Mouse (Mus musculus): ENCODE results near the gene Rreb1.
A peak's percentile ranks its signal among the peaks of the same experiment; 100 is the strongest.

Gene Rreb1

DNA sequence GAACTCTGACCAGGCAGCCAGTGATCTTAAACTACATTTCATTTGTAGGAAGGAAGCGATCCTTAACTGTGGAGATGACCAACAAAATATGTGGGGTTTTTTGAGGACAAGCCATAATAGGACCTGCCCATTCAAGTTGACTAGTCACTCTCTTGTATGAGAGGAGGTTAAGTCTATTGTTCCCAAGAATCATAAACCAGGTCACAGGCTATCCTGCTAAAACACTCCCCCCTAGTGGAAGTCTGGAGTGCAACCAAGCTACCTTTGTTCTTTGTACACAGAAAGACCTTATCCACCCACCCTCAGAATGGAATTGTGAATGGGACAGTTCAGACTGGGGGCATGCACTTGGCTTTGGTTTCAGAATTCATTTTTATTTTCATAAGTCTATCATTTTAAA, 166.1 kb downstream of the Rreb1 start:
- DNase-seq (ENCODE audit: low spot score) = no peak

DNA sequence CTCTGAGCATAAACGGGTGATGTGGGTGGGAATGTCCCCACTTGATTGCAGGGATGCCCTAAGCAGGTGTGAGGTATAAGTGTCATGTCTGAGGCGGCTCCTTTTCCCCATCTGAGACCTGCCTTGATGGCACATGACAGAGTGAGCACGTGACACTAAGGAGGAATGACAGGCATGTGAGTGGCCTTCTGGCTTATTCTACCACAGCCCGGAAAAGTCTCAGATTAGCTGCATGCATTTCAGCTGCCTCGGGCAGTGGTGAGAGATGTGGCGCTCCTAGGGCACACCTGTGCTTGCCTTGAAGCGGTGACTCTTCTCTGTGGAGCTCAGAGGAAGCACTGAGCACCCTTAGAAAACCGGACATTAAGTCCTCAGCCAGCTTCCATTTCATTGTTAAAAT, 167.2 kb downstream of the Rreb1 start:
- DNase-seq (ENCODE audit: low spot score) = no peak

DNA sequence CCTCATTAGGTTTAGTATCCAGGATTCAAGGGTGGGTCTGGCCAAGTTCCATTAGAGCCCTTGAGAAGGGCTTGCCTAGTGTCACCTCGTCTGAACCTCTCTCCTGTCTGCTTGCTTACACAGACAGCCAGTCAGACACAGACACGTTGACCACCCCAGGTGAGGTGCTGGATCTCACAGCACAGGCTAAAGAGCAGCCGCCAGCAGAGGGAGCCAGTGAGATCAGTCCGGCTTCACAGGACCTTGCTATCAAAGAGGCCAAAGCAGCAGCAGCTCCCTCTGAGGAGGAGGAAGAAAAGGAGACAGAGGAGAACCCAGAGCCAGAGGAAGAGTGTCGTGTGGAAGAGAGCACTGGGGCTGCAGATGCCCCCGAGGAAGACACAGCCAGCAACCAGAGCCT, 168.5 kb downstream of the Rreb1 start:
- DNase-seq (ENCODE audit: low spot score) = peak; percentile 89

DNA sequence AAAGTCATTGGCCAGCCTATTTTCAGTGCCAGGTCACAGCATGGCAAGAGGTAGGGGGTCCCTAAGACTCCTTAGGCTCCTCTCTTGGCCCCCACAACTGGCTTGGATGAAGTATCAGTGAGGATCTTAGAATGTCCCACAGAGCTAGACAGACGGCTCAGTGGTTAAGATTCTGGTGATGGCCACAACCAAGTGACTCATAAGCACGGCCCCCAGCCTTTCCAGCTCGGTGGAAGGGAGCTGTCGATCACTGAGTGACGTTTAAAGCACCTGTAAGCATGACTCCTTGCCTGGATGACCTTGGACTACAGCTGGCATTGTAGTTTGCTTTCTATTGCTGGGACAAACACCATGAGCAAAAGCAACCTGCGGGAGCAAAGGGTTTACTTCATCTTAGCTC, 174.8 kb downstream of the Rreb1 start:
- DNase-seq (ENCODE audit: low spot score) = no peak

DNA sequence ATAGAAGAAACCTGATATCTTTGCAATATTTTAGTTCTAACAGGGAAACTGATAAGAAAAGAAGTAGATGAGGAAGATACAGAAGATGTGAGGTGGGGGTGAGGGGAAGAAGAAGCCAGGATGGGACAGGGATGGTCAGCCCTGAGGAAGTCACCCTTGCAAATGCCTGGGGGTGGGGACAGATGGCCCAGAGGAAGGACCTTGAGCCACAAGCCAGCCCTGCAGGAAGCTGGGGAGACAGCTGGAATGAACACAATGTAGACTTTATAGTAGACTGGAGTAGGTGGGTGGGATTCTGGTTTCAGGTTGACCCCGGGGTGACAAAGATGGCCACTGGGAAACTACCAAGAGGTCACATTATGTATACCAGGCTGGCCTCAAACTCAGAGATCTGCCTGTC, 176.1 kb downstream of the Rreb1 start:
- no peak for DNase-seq (ENCODE audit: low spot score)

DNA sequence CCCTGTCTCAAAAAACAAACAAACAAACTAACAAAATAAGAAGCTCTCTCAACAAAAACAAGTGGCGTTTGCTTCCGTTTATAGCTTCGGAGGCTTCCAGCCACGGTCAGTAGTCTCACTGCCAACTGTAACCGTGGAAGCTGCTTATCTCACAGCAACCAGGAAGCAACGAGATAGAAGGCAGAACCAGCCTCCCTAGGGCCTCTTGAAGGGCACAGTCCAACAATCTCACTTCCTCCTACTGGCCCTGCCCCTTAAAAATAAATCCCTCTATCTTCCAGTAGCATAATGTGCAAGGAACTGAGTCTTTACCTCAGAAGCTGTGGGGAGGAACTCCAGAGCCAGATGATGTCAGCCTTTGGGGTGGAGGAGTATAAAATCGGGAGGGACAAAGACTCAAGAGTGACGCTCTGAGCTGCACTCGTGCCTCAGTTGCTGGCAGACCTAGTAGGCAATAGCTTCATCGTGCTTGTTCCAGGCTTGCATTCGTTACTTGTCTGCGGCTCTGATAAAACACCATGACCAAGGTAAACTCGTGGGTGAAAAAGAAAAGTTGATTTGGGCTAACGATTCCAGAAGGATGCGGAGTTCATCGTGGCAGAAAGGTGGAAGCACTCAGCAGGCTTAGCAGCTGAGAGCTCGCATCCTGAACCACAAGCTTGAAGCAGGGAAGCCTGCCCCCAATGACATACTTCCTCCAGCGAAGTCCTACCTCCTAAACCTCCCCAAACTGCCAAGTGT, 180.5 kb downstream of the Rreb1 start:
- no peak for DNase-seq (ENCODE audit: low spot score)

DNA sequence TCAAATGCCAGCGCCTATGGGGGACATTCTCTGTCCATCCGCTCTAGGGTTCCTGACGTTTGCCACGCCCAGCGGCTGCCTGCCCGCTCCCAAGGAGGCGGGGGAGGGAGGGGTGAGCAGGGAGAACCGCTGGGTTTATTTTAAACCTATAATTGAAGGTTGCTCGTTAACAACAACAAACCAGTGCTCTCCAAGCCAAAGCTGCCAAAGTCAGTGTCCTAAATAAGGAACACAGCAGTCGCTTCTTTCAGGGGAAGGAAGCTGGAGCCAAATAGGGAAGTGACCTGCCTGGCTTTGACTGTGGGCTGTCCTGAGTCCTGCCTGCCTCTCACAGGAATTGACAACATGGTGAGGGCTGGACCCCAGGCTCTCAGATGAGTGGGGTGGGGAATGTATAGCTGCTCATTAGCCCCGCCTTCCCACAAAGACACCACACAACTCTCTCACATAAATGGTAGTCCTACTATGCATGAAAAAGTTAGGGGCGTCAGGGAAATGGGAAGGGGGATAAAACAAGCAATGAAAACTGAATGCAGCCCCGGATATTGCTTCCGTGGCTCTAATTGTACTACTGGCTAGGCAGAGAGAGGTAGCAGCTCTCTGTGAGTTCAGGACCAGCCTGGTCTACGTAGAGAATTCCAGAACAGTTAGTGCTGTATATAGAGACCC, 181.2 kb downstream of the Rreb1 start:
- no peak for DNase-seq (ENCODE audit: low spot score)

- no peak for DNase-seq (ENCODE audit: low spot score)
These were observed 181.7 kb downstream of the Rreb1 start for GRCm38 (mm10) chr13:37959936-37960335.

DNA sequence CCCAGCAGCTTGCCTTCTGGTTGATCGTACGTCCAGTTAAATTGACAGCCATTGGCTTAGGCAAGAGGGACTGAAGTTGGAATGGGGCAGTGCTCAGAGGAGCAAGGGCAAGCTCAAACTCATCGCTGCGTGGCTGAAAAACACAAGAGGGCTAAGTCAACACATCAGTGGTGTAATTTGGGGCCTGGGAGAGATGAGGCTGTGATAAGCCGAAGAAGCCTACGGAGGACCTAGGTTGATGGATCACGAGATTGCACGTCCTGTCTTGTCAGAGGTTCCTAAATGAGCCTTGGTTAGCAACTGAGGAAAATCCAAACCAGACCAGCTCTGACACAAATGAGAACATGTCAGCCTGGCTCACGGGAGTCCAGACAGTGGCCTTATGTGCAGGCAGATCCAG, 184.3 kb downstream of the Rreb1 start:
- peak; percentile 38 for DNase-seq (ENCODE audit: low spot score)

DNA sequence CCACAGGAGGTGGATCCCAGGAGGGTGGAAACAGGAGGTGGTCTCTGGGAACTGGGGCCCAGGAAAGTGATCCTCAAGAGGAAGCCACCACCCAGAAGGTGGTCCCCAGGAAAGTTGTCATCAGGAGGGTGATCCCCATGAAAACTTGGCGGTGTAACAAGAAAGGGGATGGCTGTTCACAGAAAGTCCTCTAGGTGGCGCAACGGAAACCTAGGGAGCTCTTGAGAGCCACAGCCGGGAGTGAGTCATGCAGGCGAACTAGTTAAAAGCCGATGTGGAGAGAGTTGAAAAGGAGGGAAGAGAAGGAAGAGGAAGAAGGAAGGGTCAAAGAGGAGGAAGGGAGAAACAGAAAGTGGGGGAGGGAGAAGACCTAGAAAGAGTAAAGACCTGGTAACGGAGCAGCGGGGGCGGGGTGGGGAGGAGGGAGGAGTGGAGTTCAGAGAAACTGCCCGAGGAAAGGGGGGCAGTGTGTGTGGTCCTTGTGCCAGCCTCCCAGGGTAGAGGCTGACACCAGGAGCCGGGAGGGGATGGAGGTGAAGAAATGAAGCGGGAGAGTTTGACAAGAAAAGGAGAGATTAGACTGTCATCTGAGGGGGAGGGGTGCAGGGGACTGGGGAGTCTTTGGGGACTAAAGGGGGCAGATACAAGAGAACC, 185.3 kb downstream of the Rreb1 start:
- peak; percentile 88 for DNase-seq (ENCODE audit: low spot score)

- no peak for DNase-seq (ENCODE audit: low spot score)
These were observed 186.2 kb downstream of the Rreb1 start for GRCm38 (mm10) chr13:37964128-37965087.

GRCm38 (mm10) chr13:37965126-37965914, 187.1 kb downstream of the Rreb1 start:
- DNase-seq (ENCODE audit: low spot score) = no peak

GRCm38 (mm10) chr13:37966256-37967051, 188.3 kb downstream of the Rreb1 start:
- no peak for DNase-seq (ENCODE audit: low spot score)

DNA sequence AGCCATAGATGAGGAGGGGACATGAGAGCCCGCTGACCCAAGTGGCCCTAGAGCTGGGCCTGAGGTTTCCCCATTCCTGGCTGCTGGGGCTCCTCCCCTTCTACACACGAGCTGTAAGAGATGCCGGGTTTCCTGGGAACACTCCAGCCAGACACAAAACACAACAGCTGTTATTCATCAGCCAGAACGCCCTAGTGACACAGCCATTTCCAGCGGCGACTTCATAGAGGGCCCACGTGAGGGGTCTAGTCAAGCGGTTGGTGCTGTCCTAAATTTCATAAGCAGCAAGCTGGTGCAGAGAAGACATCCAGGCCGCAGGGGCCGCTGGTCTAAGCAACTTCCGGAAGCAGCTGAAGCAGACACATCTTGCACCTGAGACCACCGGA, 188.8 kb downstream of the Rreb1 start:
- peak; percentile 30 for DNase-seq (ENCODE audit: low spot score)

GRCm38 (mm10) chr13:37967565-37967964, 189.4 kb downstream of the Rreb1 start:
- DNase-seq (ENCODE audit: low spot score) = no peak

DNA sequence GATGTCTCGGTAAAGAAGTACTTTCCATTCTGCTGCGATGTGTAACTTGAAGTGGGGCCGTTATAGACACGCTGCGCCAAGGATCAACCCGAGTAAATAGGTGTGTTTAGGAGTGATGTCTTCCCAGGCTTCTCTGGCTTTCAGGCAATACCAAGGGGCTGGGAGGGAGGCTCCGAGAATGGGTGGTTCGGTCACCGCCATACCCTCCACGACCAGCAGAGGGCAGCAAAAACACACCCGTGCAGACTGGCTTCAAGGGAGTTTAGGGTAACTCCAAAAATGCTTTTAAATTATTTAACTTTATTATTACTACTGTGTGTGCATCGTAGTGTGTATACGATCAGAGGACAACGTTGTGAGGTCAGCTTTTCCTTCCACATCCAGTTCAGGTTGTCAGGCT, 191.1 kb downstream of the Rreb1 start:
- DNase-seq (ENCODE audit: low spot score) = peak; percentile 89

- no peak for DNase-seq (ENCODE audit: low spot score)
These were observed 191.8 kb downstream of the Rreb1 start for GRCm38 (mm10) chr13:37969988-37970387.

DNA sequence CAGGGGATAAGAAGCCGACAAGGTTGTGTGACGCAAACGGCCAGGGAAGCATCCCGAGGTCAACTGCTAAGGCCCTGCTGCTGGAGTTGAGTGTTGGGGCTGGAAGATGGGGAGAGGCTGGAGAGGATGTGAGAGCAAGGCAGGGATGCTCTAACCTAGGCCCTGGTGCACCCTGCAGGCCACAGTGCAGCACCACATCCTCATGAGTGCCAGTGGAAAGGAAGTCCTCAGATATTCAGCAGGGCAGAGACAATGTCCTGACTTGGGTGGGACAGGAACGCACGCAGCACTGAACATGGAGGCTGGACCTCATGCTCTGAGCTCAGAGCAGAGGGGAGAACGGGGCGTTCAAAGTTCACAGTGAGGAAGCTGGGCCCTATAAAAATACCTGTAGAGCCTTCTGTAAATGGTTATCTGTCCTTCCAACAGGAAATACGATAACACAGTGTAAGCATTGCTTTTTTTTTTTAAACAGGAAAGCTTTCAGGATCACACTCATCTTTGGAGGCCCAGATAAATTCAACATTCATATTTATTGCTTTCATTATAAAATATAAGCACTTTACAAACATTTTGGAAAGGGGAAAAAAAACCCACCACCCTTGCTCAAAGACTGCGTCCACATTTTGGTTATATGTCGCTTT, 192.8 kb downstream of the Rreb1 start:
- no peak for DNase-seq (ENCODE audit: low spot score)

GRCm38 (mm10) chr13:37974036-37974435, 195.8 kb downstream of the Rreb1 start:
- no peak for DNase-seq (ENCODE audit: low spot score)

- DNase-seq (ENCODE audit: low spot score) = no peak
These were observed 196.5 kb downstream of the Rreb1 start for GRCm38 (mm10) chr13:37974731-37975130.

Data from urinary bladder, postnatal 14 days (tissue).